Mouse (Mus musculus) lung, postnatal 10 days (tissue): ENCODE measurements around the gene Tnnt1.
"Not testable (repeated sequence)": the region's sequence is repeated elsewhere in the genome, so short reads cannot be mapped to it uniquely, and the experiment has no call there.

Experiments used
- DNase-seq: peaks from one replicate; pipeline ENCODE4 v3.0.0; 2021

Tnnt1 gene

GRCm38 (mm10) chr7:4516332-4517050 is at the start of gene Tnnt1:
Gene Tnnt1 (minus strand): TSS chr7:4516382.
- no peak for DNase-seq

GRCm38 (mm10) chr7:4562660-4563059 is 46.5 kb upstream of the Tnnt1 start:
- DNase-seq, result no peak

GRCm38 (mm10) chr7:4557167-4557560 is 41.0 kb upstream of the Tnnt1 start:
- DNase-seq, result no peak

GRCm38 (mm10) chr7:4556256-4557166 is 40.3 kb upstream of the Tnnt1 start:
- DNase-seq, result peak; percentile 81

- DNase-seq, result no peak
These were observed 31.0 kb upstream of the Tnnt1 start, which contains the start of gene Syt5 for GRCm38 (mm10) chr7:4547221-4547641. Gene Syt5 (minus strand): TSS chr7:4547541.

- DNase-seq, result peak; percentile 72
These were observed 30.5 kb upstream of the Tnnt1 start for GRCm38 (mm10) chr7:4546591-4547131.

DNA sequence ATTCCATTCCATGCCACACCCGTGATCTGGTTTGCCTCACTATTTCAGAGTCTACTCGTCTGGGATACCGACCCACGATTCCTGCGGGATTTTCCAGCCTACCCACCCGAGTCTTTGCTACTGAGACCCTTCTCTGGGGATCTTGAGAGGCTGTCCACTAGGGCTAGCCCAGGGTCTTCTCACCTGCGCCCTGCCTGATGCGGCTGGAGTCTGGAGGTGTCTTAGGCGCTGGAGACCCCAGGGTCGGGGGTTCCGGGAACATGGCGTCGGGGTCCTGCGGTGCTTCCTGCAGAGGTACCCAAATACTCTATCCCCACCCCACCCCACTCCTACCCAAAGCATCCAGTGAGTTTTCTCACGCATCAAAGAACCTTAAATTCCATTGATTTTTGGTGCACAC is 29.9 kb upstream of the Tnnt1 start:
- no peak for DNase-seq

DNA sequence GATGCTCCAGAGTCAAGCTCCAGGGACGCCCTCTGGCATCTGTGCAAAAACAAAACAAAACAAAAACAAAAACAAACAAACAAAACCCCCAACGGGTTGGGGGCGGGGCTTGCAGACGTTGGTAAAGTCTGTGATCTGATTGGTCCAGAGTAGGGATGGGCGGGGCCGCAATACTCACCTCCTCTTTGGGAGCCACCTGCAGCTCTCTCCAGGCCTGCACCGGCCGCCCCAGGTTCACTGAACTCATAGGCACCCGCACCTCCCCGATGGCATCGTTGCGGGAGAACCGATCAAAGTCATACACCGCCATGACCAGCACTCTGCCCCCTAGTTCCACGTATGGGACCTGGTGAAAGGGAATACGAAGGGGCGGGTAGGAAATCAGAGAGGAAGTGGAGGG is 25.8 kb upstream of the Tnnt1 start:
- DNase-seq, result no peak

- DNase-seq, result no peak
These were observed 25.2 kb upstream of the Tnnt1 start for GRCm38 (mm10) chr7:4541344-4541743.

DNA sequence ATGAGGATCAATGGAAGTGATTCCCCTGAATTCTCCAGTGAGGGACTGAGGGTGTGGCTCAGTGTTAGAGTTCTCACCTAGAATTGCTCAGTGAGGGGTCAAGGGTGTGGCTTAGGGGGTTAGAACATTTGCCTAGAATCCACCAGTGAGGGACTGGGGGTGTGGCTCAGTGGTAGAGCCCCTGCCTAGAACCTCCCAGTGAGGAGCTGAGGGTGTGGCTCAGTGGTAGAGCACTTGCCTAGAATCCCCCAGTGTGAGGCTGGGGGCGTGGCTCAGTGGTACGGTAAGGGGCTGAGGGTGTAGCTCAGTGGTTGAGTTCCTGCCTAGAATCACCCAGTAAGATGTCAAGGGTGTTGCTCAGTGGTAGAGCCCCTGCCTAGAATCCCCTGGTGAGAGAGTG is 22.8 kb upstream of the Tnnt1 start:
- DNase-seq, result no peak

DNA sequence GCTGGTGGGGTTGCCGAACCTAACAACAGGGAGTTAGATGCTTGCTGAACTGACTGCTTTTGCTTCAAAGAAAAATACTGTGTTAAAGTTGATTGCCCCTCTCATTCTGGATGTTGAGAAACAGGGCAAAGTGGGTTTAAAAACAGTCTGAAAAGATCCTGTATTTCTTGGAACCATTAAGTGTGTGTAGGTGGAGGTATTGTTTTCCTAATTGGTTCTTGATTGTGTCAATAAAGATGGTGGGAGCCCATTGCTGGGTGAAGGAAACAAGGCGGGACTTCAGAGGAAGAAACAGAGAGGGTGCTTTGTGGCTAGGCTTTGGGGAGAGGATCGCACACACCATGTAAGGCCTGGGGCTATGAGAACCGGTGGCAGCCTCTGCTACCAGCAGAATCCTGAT is 21.0 kb upstream of the Tnnt1 start:
- DNase-seq, result no peak

DNA sequence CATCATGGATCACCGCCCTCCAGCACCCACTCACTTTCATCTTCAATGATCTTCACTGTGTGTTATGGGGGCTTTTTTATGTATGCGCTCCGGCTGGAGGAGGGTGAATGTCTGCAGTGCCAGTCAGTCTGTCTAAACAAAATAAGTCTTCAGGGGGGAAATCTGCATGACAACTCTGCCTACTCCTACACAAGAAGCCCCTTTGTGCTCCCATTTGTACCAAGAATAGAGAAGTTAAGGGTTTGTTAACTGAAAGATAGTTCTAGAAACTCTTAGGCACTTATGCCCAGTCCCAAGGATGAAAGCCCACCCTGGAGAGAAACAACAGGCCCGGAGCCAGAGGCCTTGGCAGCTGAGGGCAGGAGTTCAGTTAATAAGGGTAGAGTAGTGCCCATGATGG is 20.2 kb upstream of the Tnnt1 start:
- DNase-seq, result no peak

DNA sequence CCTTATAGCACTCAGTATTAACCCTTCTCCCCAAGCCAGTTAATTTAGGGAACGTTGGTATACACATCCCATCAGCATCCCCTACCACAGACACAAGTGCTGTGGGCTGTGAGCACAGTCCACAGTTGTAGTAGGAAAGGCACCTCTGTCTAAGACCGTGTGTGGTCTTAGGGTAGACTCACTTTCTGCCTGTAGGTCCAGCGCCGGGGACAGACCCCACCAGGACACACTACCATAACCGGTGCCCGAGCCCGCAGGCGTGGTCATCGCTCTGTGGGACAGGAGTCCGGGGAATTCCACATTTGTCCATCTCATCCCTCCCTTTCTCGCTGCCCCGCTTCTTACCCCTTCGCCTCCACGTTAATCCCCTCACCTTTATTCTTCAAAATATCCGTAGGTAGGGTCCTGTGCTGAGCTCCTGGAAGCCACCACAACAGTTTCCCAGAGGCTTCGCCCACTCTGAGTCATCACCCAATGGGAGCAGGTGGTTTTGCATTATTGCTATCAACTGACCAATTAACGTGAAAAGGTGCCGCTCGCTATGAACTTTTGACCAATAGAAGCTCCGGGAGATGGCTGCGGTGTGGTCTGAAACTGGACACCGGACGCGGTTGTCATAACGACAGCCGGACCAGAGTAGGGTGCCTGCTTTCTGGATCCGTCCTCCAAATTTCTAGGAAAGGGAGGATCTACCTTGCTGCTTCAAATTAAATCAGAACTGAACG is 16.0 kb upstream of the Tnnt1 start, which contains the start of gene Dnaaf3:
Gene Dnaaf3, minus strand, starts transcription at position 449 of the 725 bp plus-strand sequence.
- peak; percentile 77 for DNase-seq

DNA sequence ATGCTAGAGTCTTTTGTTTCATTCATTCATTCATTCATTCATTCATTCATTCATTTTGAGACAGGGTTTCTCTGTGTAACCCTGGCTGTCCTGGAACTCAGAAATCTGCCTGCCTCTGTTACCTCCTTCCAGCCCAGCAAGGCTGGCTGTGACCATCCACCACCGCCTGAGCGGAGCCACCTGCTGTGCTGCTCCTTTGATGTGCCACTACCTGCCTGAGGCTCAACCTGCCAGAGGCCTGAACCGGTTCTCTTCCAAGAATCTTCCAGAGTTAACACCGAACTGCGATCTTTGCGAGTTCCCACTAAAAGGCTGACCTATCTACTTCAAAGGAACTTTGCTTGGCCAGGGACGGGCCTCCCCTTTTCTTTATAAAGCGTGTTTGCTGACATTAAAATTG is 14.0 kb upstream of the Tnnt1 start:
- DNase-seq, result not testable (repeated sequence)

DNA sequence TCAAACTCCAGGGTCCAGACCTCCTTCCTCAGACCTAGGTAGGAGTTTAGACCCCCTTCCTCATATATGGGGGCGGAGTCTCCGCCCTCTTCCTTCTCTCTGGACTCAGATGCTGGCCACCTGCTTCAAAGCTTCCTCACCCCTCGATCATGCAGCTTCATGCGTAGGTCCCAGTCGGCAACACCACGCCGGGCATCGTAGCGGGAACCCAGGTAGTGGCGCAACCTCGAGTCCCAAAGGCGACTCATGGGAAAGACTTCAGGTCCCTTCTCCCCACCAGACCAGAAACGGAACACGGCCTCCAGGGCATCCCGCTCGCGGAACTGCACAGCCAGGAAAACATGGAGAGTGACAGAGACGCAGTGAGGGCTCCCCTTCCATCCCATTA is 11.1 kb upstream of the Tnnt1 start:
- DNase-seq, result no peak

DNA sequence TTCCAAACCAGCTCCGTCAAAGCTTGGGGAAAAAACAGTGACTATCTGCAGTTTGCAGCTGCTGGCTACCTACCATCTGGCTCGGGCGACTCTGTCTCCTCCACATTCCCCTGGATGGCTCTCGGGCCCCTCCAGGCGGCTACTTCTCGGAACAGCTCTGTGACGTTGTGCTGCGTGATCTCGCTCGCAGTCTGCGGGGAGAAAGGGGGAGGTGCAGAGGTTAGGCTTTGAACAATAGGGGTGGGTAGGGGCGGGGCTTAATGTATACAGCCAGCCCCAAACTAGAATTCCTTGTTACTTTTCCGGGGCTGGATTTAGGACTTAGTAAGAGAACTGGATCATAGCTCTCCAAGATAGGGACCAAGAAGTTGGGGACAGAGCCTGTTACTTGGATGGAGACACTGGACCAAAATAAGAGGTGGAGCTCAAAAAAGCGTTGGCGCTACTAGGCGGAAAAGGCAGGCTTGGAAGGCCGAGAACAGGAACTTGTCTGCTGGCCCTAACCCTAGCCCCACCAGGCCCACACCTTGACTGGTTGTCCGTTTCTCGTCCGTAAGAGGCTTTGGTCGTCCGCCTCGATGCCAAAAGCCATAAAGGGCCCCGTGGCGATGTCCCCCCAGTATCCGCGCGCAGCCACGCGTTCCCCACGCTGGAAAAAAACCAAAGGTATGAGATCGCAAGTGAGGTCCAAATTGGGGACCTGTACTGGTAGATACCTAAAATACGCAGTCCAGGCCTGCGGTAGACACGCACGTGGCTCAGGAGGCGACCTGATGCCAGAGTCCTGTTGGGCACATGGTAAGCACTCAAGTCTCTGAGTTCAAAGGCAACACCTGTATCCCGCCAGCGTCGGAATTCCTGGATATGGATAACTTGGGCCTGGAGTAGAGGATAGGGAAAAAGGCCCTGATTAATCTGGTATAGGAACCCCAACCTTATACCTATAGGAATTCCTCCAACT is 10.4 kb upstream of the Tnnt1 start:
- DNase-seq, result peak; percentile 92

GRCm38 (mm10) chr7:4524212-4524922 is 8.2 kb upstream of the Tnnt1 start, which contains the start of gene Tnni3:
Gene Tnni3 (minus strand): TSS chr7:4524229.
- peak; percentile 69 for DNase-seq

DNA sequence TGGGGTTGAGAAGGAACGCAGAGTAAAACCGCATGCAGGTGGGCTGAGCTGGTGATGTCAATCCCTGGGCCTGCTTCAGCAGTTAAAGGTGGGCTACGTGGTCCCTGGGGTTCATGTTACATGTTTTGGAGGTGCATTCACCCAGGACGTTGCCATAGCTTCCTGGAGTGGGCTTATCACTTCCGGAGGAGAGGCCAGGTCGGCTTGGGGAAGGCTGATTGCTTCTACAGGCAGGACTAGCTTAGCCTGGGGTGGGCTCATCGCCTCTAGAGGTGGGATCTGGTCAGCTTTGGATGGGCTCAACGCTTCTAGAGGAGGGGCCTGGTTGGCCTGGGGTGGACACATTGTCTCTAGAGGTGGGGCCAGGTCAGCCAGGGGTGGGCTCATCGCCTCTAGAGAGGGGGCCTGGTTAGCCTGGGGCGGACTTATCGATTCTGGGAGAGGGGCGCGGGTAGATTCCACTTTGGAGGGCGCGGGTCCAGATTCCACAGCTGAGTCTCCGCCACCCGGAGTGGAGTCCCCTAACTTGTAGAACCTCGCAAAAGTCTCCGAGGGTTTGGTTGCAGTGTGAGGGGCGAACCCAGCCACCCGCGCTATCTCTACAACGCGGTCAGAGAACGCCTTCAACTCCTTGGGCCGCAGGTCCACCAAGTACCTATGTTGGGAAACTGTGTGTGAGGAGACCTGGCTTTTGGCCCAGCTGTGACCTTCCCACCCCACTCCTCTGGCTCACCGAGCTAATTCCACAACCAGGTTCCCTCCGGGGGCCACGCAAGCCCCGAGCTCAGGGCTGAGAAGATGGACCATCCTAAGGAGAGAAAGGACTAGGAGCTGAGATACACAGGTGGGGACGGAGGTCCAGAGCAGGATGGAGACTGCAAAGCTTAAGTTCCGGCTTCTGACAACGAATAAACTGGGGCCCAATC is 7.3 kb upstream of the Tnnt1 start:
- DNase-seq, result no peak

GRCm38 (mm10) chr7:4522292-4522691 is 6.1 kb upstream of the Tnnt1 start:
- no peak for DNase-seq
